Mouse (Mus musculus) intestine, embryonic 15.5 days (tissue): ENCODE results near the gene Bad. TPM values are rescaled to one million over a fixed set of nuclear protein-coding genes. Genes with fewer than 3 reads are reported as not detected.

Experiments
- ATAC-seq: fragments of 200-750 bp; cut with Nextera tagmentation; 2 replicates; pipeline ENCODE4 v1.8.0; 2017; ENCODE audit warnings: moderate TSS enrichment, moderate library complexity
- H3K27ac ChIP-seq: fragments of 300-500 bp; sonication (generic); 2 replicates; pipeline ENCODE4 v1.5.1; 2015; ENCODE audit warnings: mild to moderate bottlenecking, inconsistent platforms
- H3K27me3 ChIP-seq: fragments of 300-500 bp; sonication (generic); replicated peaks from 2 replicates; pipeline ENCODE4 v1.6.1; 2015; ENCODE audit warnings: inconsistent platforms
- H3K36me3 ChIP-seq: fragments of 300-500 bp; sonication (generic); 2 replicates; pipeline ENCODE4 v1.6.1; 2015; ENCODE audit warnings: inconsistent platforms
- H3K4me1 ChIP-seq: fragments of 300-500 bp; sonication (generic); replicated peaks from 2 replicates; pipeline ENCODE4 v1.6.1; 2015; ENCODE audit warnings: inconsistent platforms
- H3K4me2 ChIP-seq: fragments of 300-500 bp; sonication (generic); replicated peaks from 2 replicates; pipeline ENCODE4 v1.6.1; 2015; ENCODE audit warnings: mild to moderate bottlenecking, inconsistent platforms
- H3K4me3 ChIP-seq: fragments of 300-500 bp; sonication (generic); replicated peaks from 2 replicates; pipeline ENCODE4 v1.5.1; 2015; ENCODE audit warnings: inconsistent platforms
- H3K9ac ChIP-seq: fragments of 300-500 bp; sonication (generic); 2 replicates; pipeline ENCODE4 v1.6.1; 2015; ENCODE audit warnings: inconsistent platforms
- H3K9me3 ChIP-seq: fragments of 300-500 bp; sonication (generic); 2 replicates; pipeline ENCODE4 v1.6.1; 2016; ENCODE audit warnings: inconsistent platforms
- WGBS: fragments of 180-500 bp; shearing (Covaris S2); methylation state at CpG from one replicate; pipeline ENCODE4 v1.1.7; 2015; 5-methylcytosine and 5-hydroxymethylcytosine counted together
- polyA plus RNA-seq: library from polyadenylated mRNA; unstranded; fragments of >200 nt; fragmentation: Nextera tagmentation; extraction: Ambion mirVana; gene quantifications from 2 replicates; pipeline ENCODE4 v1.2.1, GENCODE M21; 2015

The Bad gene
- polyA plus RNA-seq, 1 experiment from 2014 or later = 70.0 TPM

DNA sequence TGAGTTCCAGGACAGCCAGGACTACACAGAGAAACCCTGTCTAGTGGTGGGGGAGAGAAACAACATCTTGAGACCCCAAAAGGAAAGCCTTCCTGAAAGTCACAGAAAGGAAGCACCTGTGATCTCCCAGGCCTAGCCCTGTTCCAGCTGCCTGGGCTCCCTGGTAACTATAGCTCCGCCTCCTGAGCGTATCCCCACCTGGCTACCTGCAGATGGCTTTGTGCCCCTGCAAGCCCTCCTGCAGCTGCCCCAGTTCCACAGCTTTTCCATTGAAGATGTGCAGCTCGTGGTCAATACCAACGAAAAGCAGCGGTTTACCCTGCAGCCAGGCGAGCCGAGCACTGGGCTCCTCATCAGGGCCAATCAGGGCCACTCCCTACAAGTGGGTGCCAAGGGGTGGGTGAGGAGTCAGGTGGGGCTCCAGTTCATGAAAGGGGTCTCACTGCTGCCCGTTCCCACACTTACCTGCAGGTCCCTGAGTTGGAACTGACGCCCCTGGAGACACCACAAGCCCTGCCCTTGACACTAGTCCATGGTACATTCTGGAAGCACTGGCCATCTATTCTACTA, 56.1 kb downstream of the Bad start:
- no peak overlapping the region for H3K4me2 ChIP-seq
- H3K4me3 ChIP-seq = no peak overlapping the region
- ATAC-seq = no peak
- no peaks in the 10 kb centered on the region for H3K9me3 ChIP-seq
- no peak overlapping the region for H3K27ac ChIP-seq
- peaks cover 34% of the 10 kb centered on the region for H3K4me1 ChIP-seq
- 89% methylated on average over 9 of the region's 9 CpGs for WGBS
- H3K9ac ChIP-seq = no peak overlapping the region
- H3K36me3 ChIP-seq = 0 out of 2 replicates have a peak, but pooled peaks cover 3% of the 10 kb centered on the region
- no peaks in the 10 kb centered on the region for H3K27me3 ChIP-seq

DNA sequence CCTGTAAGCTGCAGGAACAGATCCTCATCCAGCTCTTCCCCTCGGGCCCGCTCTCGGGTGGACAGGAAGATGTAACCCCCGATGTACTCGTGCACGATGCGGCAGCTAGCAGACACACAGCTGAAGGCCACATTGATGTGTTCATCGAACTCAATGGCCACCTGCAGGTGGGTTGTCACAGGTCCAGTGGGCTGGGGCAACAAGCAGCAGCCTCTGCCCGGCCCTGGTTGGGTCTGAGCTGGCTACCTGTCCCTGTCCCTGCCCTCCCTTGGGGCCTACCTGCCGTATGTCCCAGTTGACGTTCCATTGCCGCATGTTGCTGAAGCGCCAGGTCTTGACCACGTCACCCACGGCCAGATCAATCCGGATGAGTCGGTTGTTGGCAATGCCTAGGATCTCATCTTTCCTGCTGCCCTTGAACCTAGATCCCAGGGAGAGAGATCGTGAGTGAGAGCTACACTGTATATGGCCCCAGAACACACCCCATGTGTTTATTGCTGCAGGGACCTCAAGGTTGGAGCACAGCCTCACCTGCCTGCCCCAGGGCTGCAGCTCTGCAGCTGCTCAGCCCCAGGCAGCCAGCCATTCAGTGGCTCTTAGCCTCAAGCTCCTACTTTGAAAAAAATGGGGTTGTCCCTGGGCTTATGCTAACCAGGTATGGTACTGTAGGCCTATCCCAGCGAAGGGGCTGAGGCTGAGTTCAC, 57.9 kb downstream of the Bad start:
- peaks cover 25% of the 10 kb centered on the region for H3K4me1 ChIP-seq
- no peak overlapping the region for H3K4me3 ChIP-seq
- H3K9me3 ChIP-seq = no peaks in the 10 kb centered on the region
- peak; percentile 64 for ATAC-seq
- H3K4me2 ChIP-seq = no peak overlapping the region
- 90% methylated on average over 19 of the region's 19 CpGs for WGBS
- no peak overlapping the region for H3K27ac ChIP-seq
- no peaks in the 10 kb centered on the region for H3K27me3 ChIP-seq
- H3K36me3 ChIP-seq = 0 out of 2 replicates have a peak, but pooled peaks cover 3% of the 10 kb centered on the region
- H3K9ac ChIP-seq = no peak overlapping the region

Other genes with a start within 250 kb of the Bad start
- 20.8 and 21.0 TPM in 2 replicates for gene Rps6ka4, start 101.2 kb upstream of the Bad start, polyA plus RNA-seq
- 1.4 and 1.5 TPM in 2 replicates for gene Ccdc88b, start 83.7 kb upstream of the Bad start, polyA plus RNA-seq
- 124 TPM in 2 replicates for gene Trmt112, start 32.2 kb upstream of the Bad start, polyA plus RNA-seq
- 184 and 205 TPM in 2 replicates for gene Prdx5, start 31.8 kb upstream of the Bad start, polyA plus RNA-seq
- gene Esrra, start 20.0 kb upstream of the Bad start, polyA plus RNA-seq = 32.2 and 37.6 TPM in 2 replicates
- gene Catsperz, start 16.5 kb upstream of the Bad start, polyA plus RNA-seq = 1.1 and 1.6 TPM in 2 replicates
- gene Kcnk4, start 7.3 kb upstream of the Bad start, polyA plus RNA-seq = 0.29 and 0.40 TPM in 2 replicates
- 20.4 and 25.5 TPM in 2 replicates for gene Gpr137, start 619 bp downstream of the Bad start, polyA plus RNA-seq
- gene Ppp1r14b, start 33.1 kb downstream of the Bad start, polyA plus RNA-seq = 177 and 188 TPM in 2 replicates
- 187 and 198 TPM in 2 replicates for gene Plcb3, start 34.6 kb downstream of the Bad start, polyA plus RNA-seq
- 154 and 170 TPM in 2 replicates for gene Fkbp2, start 38.6 kb downstream of the Bad start, polyA plus RNA-seq
- 44.0 and 46.7 TPM in 2 replicates for gene Vegfb, start 45.8 kb downstream of the Bad start, polyA plus RNA-seq
- 22.7 and 27.5 TPM in 2 replicates for gene Dnajc4, start 50.7 kb downstream of the Bad start, polyA plus RNA-seq
- 20.6 and 23.5 TPM in 2 replicates for gene Nudt22, start 54.3 kb downstream of the Bad start, polyA plus RNA-seq
- gene Trpt1, start 54.3 kb downstream of the Bad start, polyA plus RNA-seq = 6.9 and 9.0 TPM in 2 replicates
- 9.8 and 10.1 TPM in 2 replicates for gene Fermt3, start 77.6 kb downstream of the Bad start, polyA plus RNA-seq
- 211 and 214 TPM in 2 replicates for gene Stip1, start 98.1 kb downstream of the Bad start, polyA plus RNA-seq
- 11.8 and 11.9 TPM in 2 replicates for gene Macrod1, start 114.9 kb downstream of the Bad start, polyA plus RNA-seq
- 1.8 and 2.1 TPM in 2 replicates for gene Flrt1, start 163.9 kb downstream of the Bad start, polyA plus RNA-seq